Mouse (Mus musculus) small intestine, adult 2 months (tissue): Measurements from ENCODE around the gene Gm13889. TPM values are rescaled to one million over a fixed set of nuclear protein-coding genes. Genes with fewer than 3 reads are reported as not detected.

ENCODE experiments used
- H3K27ac ChIP-seq: fragments of 200-500 bp; 2 replicates; pipeline ENCODE4 v1.5.1; 2012; ENCODE audit warnings: low read depth, low read length, control low read depth, inconsistent platforms; ENCODE audit not compliant: insufficient read depth
- H3K27me3 ChIP-seq: fragments of 200-500 bp; 2 replicates; pipeline ENCODE4 v1.6.1; 2012; ENCODE audit warnings: mild to moderate bottlenecking, moderate library complexity, low read length, inconsistent platforms; ENCODE audit not compliant: control insufficient read depth, insufficient read depth
- H3K36me3 ChIP-seq: fragments of 200-500 bp; 2 replicates; pipeline ENCODE4 v1.6.1; 2012; ENCODE audit warnings: mild to moderate bottlenecking, low read length, control low read depth, inconsistent platforms; ENCODE audit not compliant: control insufficient read depth, insufficient read depth
- H3K4me1 ChIP-seq: fragments of 200-500 bp; 2 replicates; pipeline ENCODE4 v1.6.1; 2012; ENCODE audit warnings: low read length, inconsistent platforms, mixed read lengths; ENCODE audit not compliant: control insufficient read depth, insufficient read depth, insufficient read length
- H3K4me3 ChIP-seq: fragments of 200-500 bp; 2 replicates; pipeline ENCODE4 v1.5.1; 2012; ENCODE audit warnings: low read depth, mild to moderate bottlenecking, control low read depth, inconsistent platforms, low read length, moderate library complexity
- CTCF ChIP-seq: fragments of 200-500 bp; IDR thresholded peaks from 2 replicates; pipeline ENCODE4 v1.5.1; 2012; ENCODE audit warnings: low read depth, mild to moderate bottlenecking, control low read depth, inconsistent platforms, low read length, moderate library complexity, mixed read lengths; ENCODE audit not compliant: insufficient replicate concordance, insufficient read length; ENCODE audit errors: extremely low read depth
- POLR2A ChIP-seq: fragments of 200-500 bp; IDR thresholded peaks from 2 replicates; pipeline ENCODE4 v1.6.1; 2012; ENCODE audit warnings: low read depth, mild to moderate bottlenecking, control low read depth, inconsistent platforms, low read length, moderate library complexity
- WGBS: fragments of 180-500 bp; shearing (Covaris S2); methylation state at CpG from one replicate; pipeline ENCODE4 v1.1.7; 2018; 5-methylcytosine and 5-hydroxymethylcytosine counted together
- polyA plus RNA-seq: library from polyadenylated mRNA; depleted of rRNA; stranded (reverse); fragments of >200 nt; gene quantifications from 2 replicates; pipeline ENCODE4 v1.2.3, GENCODE M21; 2012; rRNA removed

Gene Gm13889
- polyA plus RNA-seq, 1 experiment: 49.5 TPM

DNA sequence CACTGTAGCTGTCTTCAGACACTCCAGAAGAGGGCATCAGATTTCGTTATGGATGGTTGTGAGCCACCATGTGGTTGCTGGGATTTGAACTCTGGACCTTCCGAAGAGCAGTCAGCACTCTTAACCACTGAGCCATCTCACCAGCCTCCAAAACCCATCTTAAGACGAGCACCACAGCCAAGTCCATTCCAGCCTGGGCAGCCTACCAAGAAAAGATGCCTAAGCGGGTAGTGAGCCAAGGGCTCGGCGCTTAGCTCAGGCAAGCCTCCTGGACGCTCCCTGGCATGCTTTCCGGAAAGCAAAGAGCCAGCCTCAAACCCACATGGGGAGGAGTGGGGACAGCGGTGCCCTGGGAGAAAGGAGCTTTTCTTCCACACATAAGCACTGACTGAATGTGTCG is 45.1 kb downstream of the Gm13889 start:
- Histone ChIP-seq H3K36me3 (no peaks in the 10 kb centered on the region), H3K4me1 (no peaks in the 10 kb centered on the region), H3K4me3 (no peak overlapping the region), H3K27ac (no peak overlapping the region), H3K27me3 (no peaks in the 10 kb centered on the region)
- 72% methylated on average over 10 of the region's 10 CpGs for WGBS
- TF ChIP-seq CTCF: no peak
- TF ChIP-seq POLR2A: no peak

DNA sequence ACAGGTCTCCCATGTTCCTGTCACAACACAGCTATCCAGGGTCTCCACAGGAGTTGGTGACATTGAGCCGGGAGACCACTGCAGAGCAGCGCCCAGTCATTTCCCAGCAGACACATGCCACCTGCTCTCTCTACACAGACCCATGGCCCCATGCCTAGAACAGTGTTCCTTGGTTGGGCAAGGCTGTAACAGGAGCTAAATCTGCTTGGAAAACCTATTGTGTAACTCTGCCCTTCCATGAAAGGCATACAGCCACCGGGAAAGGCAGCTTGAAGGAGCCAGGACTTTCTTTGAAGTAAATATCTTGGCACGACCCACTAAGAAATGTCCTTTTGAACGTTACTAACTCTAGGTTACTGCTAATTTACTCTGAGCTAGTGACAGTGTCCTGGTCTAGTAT is 47.3 kb downstream of the Gm13889 start:
- TF ChIP-seq CTCF: no peak
- TF ChIP-seq POLR2A: no peak
- no peaks in the 10 kb centered on the region for H3K27me3 ChIP-seq
- WGBS: 67% methylated on average over 5 of the region's 5 CpGs
- H3K27ac ChIP-seq: no peak overlapping the region
- H3K4me1 ChIP-seq: no peaks in the 10 kb centered on the region
- no peaks in the 10 kb centered on the region for H3K36me3 ChIP-seq
- no peak overlapping the region for H3K4me3 ChIP-seq

DNA sequence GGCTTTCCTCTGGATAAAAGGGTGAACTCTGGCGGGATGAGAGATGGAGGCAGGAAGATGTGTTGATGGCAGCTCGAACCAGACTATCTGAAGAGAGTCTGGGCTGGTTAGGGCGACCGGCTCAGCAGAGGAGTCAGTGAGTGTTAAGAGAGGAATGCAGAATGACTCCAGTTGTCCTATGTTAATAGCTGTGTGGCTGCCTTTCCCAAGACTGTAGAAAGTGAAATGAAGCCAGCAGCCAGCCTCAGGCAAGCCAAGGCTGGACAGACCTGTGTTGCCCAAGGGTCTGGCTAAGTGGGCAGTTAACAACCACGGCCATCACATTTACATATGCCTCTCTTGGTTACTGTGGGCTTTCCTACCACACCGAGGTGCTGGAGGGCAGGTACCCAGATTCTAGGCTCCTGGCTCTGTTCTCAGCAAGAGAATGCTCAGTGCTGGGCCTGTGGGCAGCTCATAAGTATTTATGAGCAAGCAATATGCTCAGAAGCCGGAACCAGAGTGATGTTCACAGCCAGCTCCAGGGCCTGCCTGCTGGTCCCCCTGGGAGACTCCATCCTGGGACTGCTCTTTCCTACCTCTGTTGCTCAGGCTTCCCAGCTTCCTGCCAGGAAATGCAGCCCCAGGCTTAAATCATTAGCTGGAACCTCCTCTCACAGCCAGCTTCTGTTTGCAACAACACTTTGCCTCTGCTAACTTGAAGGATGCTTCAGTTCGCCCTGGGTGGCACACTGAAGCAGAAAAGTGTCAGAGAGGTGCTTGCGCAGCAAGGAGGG is 49.3 kb downstream of the Gm13889 start:
- Histone ChIP-seq H3K4me1 (no peaks in the 10 kb centered on the region), H3K4me3 (no peak overlapping the region), H3K36me3 (no peaks in the 10 kb centered on the region), H3K27me3 (no peaks in the 10 kb centered on the region), H3K27ac (no peak overlapping the region)
- no peak for TF ChIP-seq CTCF
- no peak for TF ChIP-seq POLR2A
- WGBS: 62% methylated on average over 9 of the region's 9 CpGs

DNA sequence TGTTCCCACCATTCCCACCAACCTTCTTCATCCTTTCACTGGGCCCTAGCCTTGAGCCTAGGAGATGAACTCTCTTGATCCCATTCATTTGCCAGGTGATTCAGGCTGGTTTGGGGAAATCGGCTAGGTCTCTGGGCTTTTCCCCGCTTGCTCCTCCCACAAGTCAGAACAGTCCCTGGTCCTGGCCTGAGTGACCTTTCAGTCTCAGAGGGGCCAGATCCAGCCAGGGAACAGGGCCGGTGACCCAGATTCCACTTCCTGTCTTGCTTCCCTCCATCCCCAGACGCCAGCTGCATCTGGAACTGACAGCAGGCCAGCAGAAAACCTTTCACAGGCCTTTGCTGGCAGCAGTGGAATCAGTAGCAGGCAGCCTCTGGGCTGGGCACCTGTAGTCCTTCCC is 50.7 kb downstream of the Gm13889 start:
- Histone ChIP-seq H3K36me3 (no peaks in the 10 kb centered on the region), H3K4me3 (no peak overlapping the region), H3K27me3 (no peaks in the 10 kb centered on the region), H3K4me1 (no peaks in the 10 kb centered on the region), H3K27ac (no peak overlapping the region)
- WGBS: 52% methylated on average over 4 of the region's 4 CpGs
- TF ChIP-seq POLR2A: no peak
- TF ChIP-seq CTCF: no peak

Other genes with a start within 250 kb of the Gm13889 start
- 15.7 and 28.6 TPM in 2 replicates for gene Ext2, start 134.6 kb downstream of the Gm13889 start, polyA plus RNA-seq
- 4.6 and 6.2 TPM in 2 replicates for gene Accs, start 107.3 kb downstream of the Gm13889 start, polyA plus RNA-seq
- not detected in 2 replicates for gene Accsl, start 88.0 kb downstream of the Gm13889 start, polyA plus RNA-seq
- 0.42 and 1.2 TPM in 2 replicates for gene Gm27027, start 39.2 kb upstream of the Gm13889 start, polyA plus RNA-seq
- gene Alkbh3, start 53.6 kb upstream of the Gm13889 start, polyA plus RNA-seq: 19.7 and 28.2 TPM in 2 replicates
- gene Hsd17b12, start 200.8 kb upstream of the Gm13889 start, polyA plus RNA-seq: 6.5 and 11.6 TPM in 2 replicates